Mouse (Mus musculus) spleen, adult 2 months (tissue): Measurements from ENCODE around the gene Slc37a3.

Experiments
- CTCF ChIP-seq: fragments of 200-500 bp; IDR thresholded peaks from 2 replicates; pipeline ENCODE4 v1.5.1; 2011; ENCODE audit warnings: mild to moderate bottlenecking, inconsistent platforms; ENCODE audit not compliant: insufficient read depth, insufficient read length, insufficient replicate concordance; ENCODE audit errors: extremely low read depth
- POLR2A ChIP-seq: fragments of 200-500 bp; IDR thresholded peaks from 2 replicates; pipeline ENCODE4 v1.6.1; 2011; ENCODE audit warnings: low read depth, low read length, inconsistent platforms

DNA sequence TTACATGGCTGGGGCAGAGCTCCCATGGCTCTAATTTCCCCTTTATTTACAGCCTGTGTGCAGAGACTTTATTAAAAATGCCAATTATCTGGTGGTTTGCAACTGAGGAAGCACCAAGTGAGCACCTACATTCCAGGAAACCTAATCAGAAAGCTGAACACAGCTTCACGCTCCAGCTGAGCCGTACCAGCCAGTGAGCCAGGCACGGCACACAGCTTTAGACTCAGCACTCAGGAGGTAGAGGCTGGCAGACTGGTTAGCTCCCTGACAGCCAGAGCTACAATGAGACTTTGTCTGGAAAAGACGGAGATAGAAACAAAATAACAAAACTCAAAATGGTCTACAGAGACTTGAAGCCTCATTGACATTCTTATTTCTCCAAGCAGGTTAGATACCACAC, 18.0 kb upstream of the Slc37a3 start:
- TF ChIP-seq POLR2A = no peak
- no peak for TF ChIP-seq CTCF
